Mouse (Mus musculus): ENCODE results near the gene Pde12. TPM values are rescaled to one million over a fixed set of nuclear protein-coding genes. Genes with fewer than 3 reads are reported as not detected.
A peak's percentile ranks its signal among the peaks of the same experiment; 100 is the strongest.

The Pde12 gene
- total RNA-seq (2012; rRNA removed) (15.7 and 18.0 TPM in 2 replicates), polyA plus RNA-seq (2012; ENCODE audit: insufficient read depth in 1 of 2, insufficient read length in 2 of 2, low read depth in 1 of 2, low replicate concordance in 2 of 2, missing spikeins in 1 of 2) (10 to 100 TPM in 1 of 2 experiments, not detected in 1; 19.8 TPM)

- Histone ChIP-seq H3K27ac (ENCODE audit: control insufficient read depth, low read depth, low read length) (peak within 1 kb of the TSS; percentile 95), H3K9me3 (replicated peaks; ENCODE audit: insufficient read depth, low read length) (no peaks in the 10 kb centered on the region), H3K36me3 (ENCODE audit: control insufficient read depth in 1 of 2, insufficient read depth in 2 of 2, low read length in 2 of 2) (peaks cover 4 to 31% of the 10 kb centered on the region in 2 experiments), H3K9ac (ENCODE audit: control insufficient read depth, low read depth, low read length, poor library complexity, severe bottlenecking) (peak within 1 kb of the TSS; percentile 90), H3K27me3 (ENCODE audit: control insufficient read depth in 1 of 2, insufficient read depth in 2 of 2, low read length in 2 of 2) (no peaks in the 10 kb centered on the region), H3K79me2 (ENCODE audit: control insufficient read depth, insufficient read depth, low read length, poor library complexity) (peaks cover 40% of the 10 kb centered on the region), H3K4me1 (ENCODE audit: control insufficient read depth in 1 of 2, insufficient read depth in 2 of 2, low read length in 2 of 2) (peaks cover 9 to 15% of the 10 kb centered on the region in 2 experiments), H3K4me3 (ENCODE audit: control insufficient read depth in 1 of 2, insufficient read depth in 1 of 2, low read depth in 2 of 2, low read length in 2 of 2) (peak within 1 kb of the TSS; percentile 50 to 88)
- peak; percentile 97 for DNase-seq (ENCODE audit: low read depth, low spot score)
- TF ChIP-seq TCF12 (IDR thresholded peaks at IDR 0.05; ENCODE audit: low read depth, low read length) (peak; percentile 43), RAD21 (IDR thresholded peaks at IDR 0.05; ENCODE audit: low read depth, low read length) (no peak), MAX (IDR thresholded peaks at IDR 0.05; ENCODE audit: low read length) (no peak; the same call in none of the 2 replicates), RCOR1 (IDR thresholded peaks at IDR 0.05; ENCODE audit: low read depth, low read length) (no peak), CHD2 (IDR thresholded peaks at IDR 0.05; ENCODE audit: low read length) (no peak), MAZ (IDR thresholded peaks at IDR 0.05; ENCODE audit: low read depth, low read length) (no peak), ZMIZ1 (IDR thresholded peaks at IDR 0.05; ENCODE audit: low read depth, low read length) (peak; percentile 59; the same call in 1 of the 2 replicates), E2F4 (IDR thresholded peaks at IDR 0.05; ENCODE audit: borderline replicate concordance, low read depth, low read length) (0 out of 2 replicates have a peak, but pooled peaks have one; percentile 78), MYC (IDR thresholded peaks at IDR 0.05; ENCODE audit: low read depth, low read length) (peak; percentile 55; the same call in 1 of the 2 replicates), KAT2A (conservative IDR thresholded peaks at IDR 0.05; ENCODE audit: low read depth, low read length) (no peak; the same call in none of the 2 replicates), ELF1 (IDR thresholded peaks at IDR 0.05; ENCODE audit: low read depth, low read length) (peak; percentile 64; the same call in 1 of the 2 replicates), JUND (IDR thresholded peaks at IDR 0.05; ENCODE audit: low read depth, low read length) (no peak), ETS1 (IDR thresholded peaks at IDR 0.05; ENCODE audit: low read depth, low read length) (no peak), TAL1 (IDR thresholded peaks at IDR 0.05; ENCODE audit: low read length) (no peak), HCFC1 (IDR thresholded peaks at IDR 0.05; ENCODE audit: low read depth, low read length) (peak; percentile 89), EP300 (IDR thresholded peaks at IDR 0.05; ENCODE audit: low read depth in 1 of 2, low read length in 2 of 2) (no peak), UBTF (IDR thresholded peaks at IDR 0.05; ENCODE audit: borderline replicate concordance, insufficient read depth, low read depth, low read length) (no peak), USF1 (IDR thresholded peaks at IDR 0.05; ENCODE audit: low read depth, low read length) (no peak), GABPA (IDR thresholded peaks at IDR 0.05; ENCODE audit: low read depth, low read length) (no peak), NELFE (IDR thresholded peaks at IDR 0.05; ENCODE audit: low read depth, low read length) (peak; percentile 76), TBP (IDR thresholded peaks at IDR 0.05; ENCODE audit: low read depth, low read length) (peak; percentile 87), MYB (IDR thresholded peaks at IDR 0.05; ENCODE audit: low read depth, low read length) (no peak), GATA1 (IDR thresholded peaks at IDR 0.05; ENCODE audit: low read depth, low read length) (no peak), MXI1 (IDR thresholded peaks at IDR 0.05; ENCODE audit: low read depth, low read length) (peak; percentile 63), ZNF384 (IDR thresholded peaks at IDR 0.05; ENCODE audit: low read depth, low read length) (no peak), CTCF (IDR thresholded peaks at IDR 0.05 in 2 of 3, conservative IDR thresholded peaks at IDR 0.05 in 1 of 3; ENCODE audit: control insufficient read depth in 1 of 3, insufficient read depth in 1 of 3, low read depth in 2 of 3, low read length in 3 of 3, poor library complexity in 1 of 3, severe bottlenecking in 1 of 3) (no peak), BHLHE40 (IDR thresholded peaks at IDR 0.05; ENCODE audit: borderline replicate concordance, low read depth, low read length) (peak; percentile 85), SMC3 (IDR thresholded peaks at IDR 0.05; ENCODE audit: low read depth, low read length) (no peak), USF2 (IDR thresholded peaks at IDR 0.05; ENCODE audit: borderline replicate concordance in 1 of 2, insufficient read depth in 1 of 2, low read depth in 1 of 2, low read length in 2 of 2) (no peak), ZKSCAN1 (IDR thresholded peaks at IDR 0.05; ENCODE audit: low read depth, low read length) (no peak), MAFK (IDR thresholded peaks at IDR 0.05; ENCODE audit: borderline replicate concordance, low read depth, low read length) (no peak), NRF1 (IDR thresholded peaks at IDR 0.05; ENCODE audit: insufficient read depth, low read depth, low read length, poor library complexity, severe bottlenecking) (0 out of 2 replicates have a peak, but pooled peaks have one; percentile 8), POLR2A (IDR thresholded peaks at IDR 0.05; ENCODE audit: control insufficient read depth in 1 of 2, insufficient read depth in 1 of 2, low read depth in 1 of 2, low read length in 2 of 2, poor library complexity in 1 of 2) (peak; percentile 57 to 86), CHD1 (IDR thresholded peaks at IDR 0.05; ENCODE audit: low read depth, low read length) (0 out of 2 replicates have a peak, but pooled peaks have one; percentile 45), POLR2AphosphoS2 (IDR thresholded peaks at IDR 0.05; ENCODE audit: low read length) (peak; percentile 50; the same call in 1 of the 2 replicates)
Measured at GRCm38 (mm10) chr14:26669292-26670073, at the start of gene Pde12. Gene Pde12, minus strand, starts transcription at chr14:26669883.
